Mouse (Mus musculus) forebrain, embryonic 16.5 days (tissue): Measurements from ENCODE around the gene 3110040N11Rik. TPM values are rescaled to one million over a fixed set of nuclear protein-coding genes. Genes with fewer than 3 reads are reported as not detected.

Source experiments
- ATAC-seq: fragments of 200-750 bp; cut with Nextera tagmentation; 2 replicates; pipeline ENCODE4 v1.8.0; 2017; ENCODE audit warnings: mild to moderate bottlenecking, moderate library complexity
- H3K27ac ChIP-seq: fragments of 300-500 bp; sonication (generic); 2 replicates; pipeline ENCODE4 v1.5.1; 2014; ENCODE audit warnings: low read length, control low read depth
- H3K27me3 ChIP-seq: fragments of 300-500 bp; sonication (generic); replicated peaks from 2 replicates; pipeline ENCODE4 v1.6.1; 2014; ENCODE audit warnings: low read length; ENCODE audit not compliant: control insufficient read depth, insufficient read depth
- H3K36me3 ChIP-seq: fragments of 300-500 bp; sonication (generic); 2 replicates; pipeline ENCODE4 v1.6.1; 2014; ENCODE audit not compliant: control insufficient read depth, insufficient read depth
- H3K4me1 ChIP-seq: fragments of 300-500 bp; sonication (generic); replicated peaks from 2 replicates; pipeline ENCODE4 v1.6.1; 2014; ENCODE audit warnings: low read length; ENCODE audit not compliant: control insufficient read depth, insufficient read depth
- H3K4me2 ChIP-seq: fragments of 300-500 bp; sonication (generic); 2 replicates; pipeline ENCODE4 v1.6.1; 2014; ENCODE audit warnings: mild to moderate bottlenecking, low read length, control low read depth
- H3K4me3 ChIP-seq: fragments of 300-500 bp; sonication (generic); replicated peaks from 2 replicates; pipeline ENCODE4 v1.5.1; 2014; ENCODE audit warnings: mild to moderate bottlenecking, low read length, control low read depth
- H3K9ac ChIP-seq: fragments of 300-500 bp; sonication (generic); replicated peaks from 2 replicates; pipeline ENCODE4 v1.6.1; 2014; ENCODE audit warnings: low read depth, low read length, control low read depth
- H3K9me3 ChIP-seq: fragments of 300-500 bp; sonication (generic); 2 replicates; pipeline ENCODE4 v1.6.1; 2016; ENCODE audit warnings: low read length; ENCODE audit not compliant: control insufficient read depth
- WGBS: fragments of 180-500 bp; shearing (Covaris S2); extraction: QIAGEN DNeasy Blood & Tissue Kit; methylation state at CpG from one replicate; pipeline ENCODE4 v1.1.7; 2014; 5-methylcytosine and 5-hydroxymethylcytosine counted together
- polyA plus RNA-seq: library from polyadenylated mRNA; unstranded; fragments of >200 nt; fragmentation: Nextera tagmentation; extraction: Ambion mirVana; gene quantifications from 2 replicates; pipeline ENCODE4 v1.2.1, GENCODE M21; 2015

Gene 3110040N11Rik
- polyA plus RNA-seq, 1 experiment from 2014 or later: 51.0 TPM

GRCm38 (mm10) chr7:81747956-81748355, 41.3 kb downstream of the 3110040N11Rik start:
- whole genome bisulfite sequencing: 90% methylated on average over 3 of the region's 3 CpGs
- Histone ChIP-seq H3K4me2 (no peak overlapping the region), H3K27me3 (no peaks in the 10 kb centered on the region), H3K9me3 (no peaks in the 10 kb centered on the region), H3K27ac (no peak overlapping the region), H3K4me1 (no peaks in the 10 kb centered on the region), H3K9ac (no peak overlapping the region), H3K4me3 (no peak overlapping the region), H3K36me3 (no peaks in the 10 kb centered on the region)
- ATAC-seq: no peak

GRCm38 (mm10) chr7:81744145-81744544, 45.1 kb downstream of the 3110040N11Rik start:
- ATAC-seq: no peak
- Histone ChIP-seq H3K4me1 (no peaks in the 10 kb centered on the region), H3K4me3 (no peak overlapping the region), H3K27ac (no peak overlapping the region), H3K9ac (no peak overlapping the region), H3K27me3 (no peaks in the 10 kb centered on the region), H3K9me3 (no peaks in the 10 kb centered on the region), H3K36me3 (no peaks in the 10 kb centered on the region), H3K4me2 (no peak overlapping the region)
- 74% methylated on average over 4 of the region's 4 CpGs for WGBS

DNA sequence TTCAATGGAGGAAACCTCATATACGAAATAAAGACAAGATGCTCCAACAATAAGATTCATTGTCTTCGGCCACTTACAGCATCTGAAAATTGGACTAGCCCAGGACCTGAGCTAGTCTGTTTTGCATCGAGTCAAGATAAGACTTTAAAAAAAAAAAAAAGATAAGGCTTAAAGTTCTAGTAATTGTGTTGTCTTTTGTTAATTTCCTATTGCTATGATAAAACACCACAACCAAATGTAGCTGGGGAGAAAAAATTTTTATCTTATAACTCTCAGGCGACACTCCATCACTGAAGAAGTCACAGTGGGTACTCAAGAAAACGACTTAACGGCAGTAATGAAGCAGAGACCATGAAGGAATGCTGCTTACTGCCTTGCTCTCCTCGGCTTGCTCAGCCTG, 49.3 kb downstream of the 3110040N11Rik start:
- Histone ChIP-seq H3K4me2 (no peak overlapping the region), H3K9me3 (no peaks in the 10 kb centered on the region), H3K4me3 (no peak overlapping the region), H3K4me1 (no peaks in the 10 kb centered on the region), H3K27me3 (no peaks in the 10 kb centered on the region), H3K27ac (no peak overlapping the region), H3K9ac (no peak overlapping the region), H3K36me3 (no peaks in the 10 kb centered on the region)
- ATAC-seq: no peak
- 92% methylated on average over 7 of the region's 7 CpGs for WGBS

DNA sequence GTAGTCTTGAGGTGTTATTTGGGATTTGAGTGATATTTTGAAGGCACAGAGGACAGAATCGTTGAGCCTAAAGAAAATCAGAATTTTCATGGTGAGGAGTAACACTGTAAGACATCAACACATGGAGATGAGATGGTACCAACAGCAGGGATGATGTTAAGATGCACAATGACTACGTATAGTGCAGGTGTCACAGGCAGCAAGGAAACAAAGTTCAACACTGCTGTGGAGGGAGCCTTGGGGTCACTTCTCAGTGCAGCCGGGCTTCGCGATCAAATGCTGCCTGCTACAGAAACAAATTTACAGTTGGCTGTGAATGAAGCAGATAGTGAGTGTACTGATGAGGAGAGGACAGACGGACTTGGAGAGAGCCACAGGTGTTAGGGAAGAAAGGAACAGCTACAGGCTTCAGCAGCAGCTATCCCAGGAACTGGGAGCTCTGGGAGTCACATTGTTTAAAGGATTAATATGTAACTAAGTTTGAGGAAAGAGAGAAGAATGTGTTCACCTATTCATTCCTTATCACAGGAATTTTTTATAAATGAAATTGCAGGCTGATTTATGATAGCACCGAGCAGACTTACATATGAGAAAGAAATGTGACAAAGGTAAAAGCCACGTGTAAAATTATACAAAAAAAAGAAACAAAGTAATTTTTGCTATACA, 50.4 kb downstream of the 3110040N11Rik start:
- no peak overlapping the region for H3K4me3 ChIP-seq
- H3K36me3 ChIP-seq: no peaks in the 10 kb centered on the region
- no peak overlapping the region for H3K4me2 ChIP-seq
- H3K4me1 ChIP-seq: no peaks in the 10 kb centered on the region
- WGBS: 82% methylated on average over 8 of the region's 8 CpGs
- ATAC-seq: no peak
- no peaks in the 10 kb centered on the region for H3K9me3 ChIP-seq
- H3K27me3 ChIP-seq: no peaks in the 10 kb centered on the region
- no peak overlapping the region for H3K27ac ChIP-seq
- H3K9ac ChIP-seq: no peak overlapping the region

GRCm38 (mm10) chr7:81735300-81736048, 53.8 kb downstream of the 3110040N11Rik start:
- Histone ChIP-seq H3K36me3 (no peaks in the 10 kb centered on the region), H3K27ac (no peak overlapping the region), H3K4me1 (no peaks in the 10 kb centered on the region), H3K27me3 (no peaks in the 10 kb centered on the region), H3K9me3 (no peaks in the 10 kb centered on the region), H3K4me2 (no peak overlapping the region), H3K9ac (no peak overlapping the region), H3K4me3 (no peak overlapping the region)
- ATAC-seq: no peak
- 60% methylated on average over 9 of the region's 9 CpGs for WGBS

- H3K27ac ChIP-seq: no peak overlapping the region
- WGBS: 87% methylated on average over 12 of the region's 12 CpGs
- ATAC-seq: no peak
- H3K9me3 ChIP-seq: no peaks in the 10 kb centered on the region
- H3K4me2 ChIP-seq: no peak overlapping the region
- H3K4me3 ChIP-seq: no peak overlapping the region
- no peak overlapping the region for H3K9ac ChIP-seq
- no peaks in the 10 kb centered on the region for H3K4me1 ChIP-seq
- no peaks in the 10 kb centered on the region for H3K36me3 ChIP-seq
- H3K27me3 ChIP-seq: no peaks in the 10 kb centered on the region
Observed at GRCm38 (mm10) chr7:81732183-81733089, 56.8 kb downstream of the 3110040N11Rik start.

Other genes starting within 250 kb of the 3110040N11Rik start
- gene Fsd2, start 222.5 kb downstream of the 3110040N11Rik start, polyA plus RNA-seq: 0.25 and 0.46 TPM in 2 replicates
- gene Whamm, start 218.2 kb downstream of the 3110040N11Rik start, polyA plus RNA-seq: 3.6 and 6.0 TPM in 2 replicates
- 16.8 and 19.1 TPM in 2 replicates for gene Homer2, start 82.0 kb downstream of the 3110040N11Rik start, polyA plus RNA-seq
- gene Ramac, start 26.6 kb downstream of the 3110040N11Rik start, polyA plus RNA-seq: 164 and 176 TPM in 2 replicates
- 99.0 and 109 TPM in 2 replicates for gene Btbd1, start 40.0 kb upstream of the 3110040N11Rik start, polyA plus RNA-seq
- not detected in 2 replicates for gene Gm10160, start 66.3 kb upstream of the 3110040N11Rik start, polyA plus RNA-seq
- 8.3 and 8.5 TPM in 2 replicates for gene Tm6sf1, start 69.5 kb upstream of the 3110040N11Rik start, polyA plus RNA-seq
- 51.8 and 54.4 TPM in 2 replicates for gene Hdgfl3, start 145.0 kb upstream of the 3110040N11Rik start, polyA plus RNA-seq
- gene Bnc1, start 202.8 kb upstream of the 3110040N11Rik start, polyA plus RNA-seq: 0.09 TPM in 1 of 2 replicates, not detected in the other